Mouse (Mus musculus): ENCODE measurements around the gene Klhl31. TPM values are rescaled to one million over a fixed set of nuclear protein-coding genes. Genes with fewer than 3 reads are reported as not detected.

Klhl31 gene
- total RNA-seq (2023): not detected in 2 replicates

DNA sequence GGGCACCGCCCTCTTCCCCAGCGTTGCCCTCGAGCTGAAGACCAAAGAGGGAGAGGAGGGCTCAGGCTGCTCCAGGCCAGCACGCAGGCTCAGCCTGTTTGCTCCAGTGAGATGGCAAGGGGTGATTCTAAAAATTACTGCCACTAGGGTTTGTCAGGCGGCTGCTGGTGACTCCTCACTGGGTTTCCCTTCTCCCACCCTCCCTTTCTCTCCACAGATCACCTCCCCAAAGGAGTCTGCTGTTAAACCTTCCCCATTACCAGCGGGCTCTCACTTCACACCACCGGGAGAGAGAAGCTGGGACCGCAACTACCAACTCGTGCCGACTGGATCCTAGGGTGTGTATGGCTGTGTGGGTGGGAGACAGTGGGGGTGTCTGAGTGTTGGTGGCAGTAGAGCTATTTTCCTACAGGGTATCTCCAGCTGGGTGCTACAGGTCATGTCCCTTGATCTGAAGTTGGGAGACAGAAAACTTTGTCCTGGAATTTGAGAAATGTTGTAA is at the start of gene Klhl31:
TSS of gene Klhl31 (plus strand) at position 51 of the 502 bp plus-strand sequence.

Other genes starting within 250 kb of the Klhl31 start
- 3.0 and 4.0 TPM in 2 replicates for gene Lrrc1, start 91.6 kb upstream of the Klhl31 start, total RNA-seq (2023)
- gene Gclc, start 118.0 kb downstream of the Klhl31 start, total RNA-seq (2023): 11.6 and 13.2 TPM in 2 replicates